Mouse (Mus musculus): ENCODE measurements at regions not wholly inside any gene's neighbourhood (a gene's known extent, or its start where the extent isn't known, plus 50 kb on each side); places are given as distances from the start of the nearest gene placed in this dataset.

DNA sequence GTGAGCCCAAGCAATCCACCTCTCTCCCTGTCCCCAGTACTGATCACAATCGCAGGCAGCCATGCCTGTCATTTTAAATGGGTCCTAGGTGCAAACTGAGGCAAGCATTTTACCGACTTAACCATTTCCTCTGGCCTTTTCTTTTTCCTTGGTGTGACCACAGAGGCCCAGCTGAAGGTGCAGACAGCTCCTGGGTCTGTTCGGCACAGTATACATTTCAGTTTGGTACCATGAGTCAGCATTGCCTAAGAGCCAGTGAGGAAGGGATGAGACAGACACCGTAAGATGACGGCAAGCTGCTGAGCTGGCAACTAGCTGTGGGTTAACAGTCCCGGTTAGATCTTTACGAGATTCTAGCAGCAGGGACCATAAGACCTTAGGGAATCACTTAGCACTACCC, 61.6 kb upstream of the Eed start:
- no peak for TF ChIP-seq CTCF (IDR thresholded peaks at IDR 0.05; ENCODE audit: control insufficient read depth, insufficient read depth, insufficient read length)
- TF ChIP-seq MAX (IDR thresholded peaks at IDR 0.05), result no peak
- TF ChIP-seq MYOG (IDR thresholded peaks at IDR 0.05; ENCODE audit: control insufficient read depth, extremely low read depth, insufficient read length), result no peak
- no peak for TF ChIP-seq USF1 (IDR thresholded peaks at IDR 0.05; ENCODE audit: low read depth)
- TF ChIP-seq CEBPB (IDR thresholded peaks at IDR 0.05; ENCODE audit: low read depth), result peak; percentile 46

Data from C2C12 (cell line).